Mouse (Mus musculus): ENCODE results near the gene Stard13.
A peak's percentile ranks its signal among the peaks of the same experiment; 100 is the strongest.

Stard13 gene

GRCm38 (mm10) chr5:151233400-151234031 is at the start of gene Stard13:
TSS of gene Stard13 (minus strand) at chr5:151233836.
- peak; percentile 70 for DNase-seq

GRCm38 (mm10) chr5:151279531-151279930 is 45.9 kb upstream of the Stard13 start:
- DNase-seq, result no peak

- no peak for DNase-seq
Observed at GRCm38 (mm10) chr5:151277927-151278326, 44.3 kb upstream of the Stard13 start.

GRCm38 (mm10) chr5:151275986-151276385 is 42.4 kb upstream of the Stard13 start:
- DNase-seq, result no peak

- DNase-seq, result no peak
Observed at GRCm38 (mm10) chr5:151274265-151274664, 40.6 kb upstream of the Stard13 start.

- DNase-seq, result no peak
Observed at GRCm38 (mm10) chr5:151270815-151271214, 37.2 kb upstream of the Stard13 start.

GRCm38 (mm10) chr5:151266896-151267634 is 33.4 kb upstream of the Stard13 start:
- no peak for DNase-seq

- DNase-seq, result no peak
Observed at GRCm38 (mm10) chr5:151261558-151261957, 27.9 kb upstream of the Stard13 start.

GRCm38 (mm10) chr5:151252213-151252612 is 18.6 kb upstream of the Stard13 start:
- no peak for DNase-seq

- no peak for DNase-seq
Observed at GRCm38 (mm10) chr5:151251656-151252055, 18.0 kb upstream of the Stard13 start.

- no peak for DNase-seq
Observed at GRCm38 (mm10) chr5:151248671-151249620, 15.3 kb upstream of the Stard13 start.

GRCm38 (mm10) chr5:151248084-151248483 is 14.4 kb upstream of the Stard13 start:
- no peak for DNase-seq

- DNase-seq, result peak; percentile 28
Observed at GRCm38 (mm10) chr5:151247115-151247875, 13.7 kb upstream of the Stard13 start.

GRCm38 (mm10) chr5:151246287-151246686 is 12.7 kb upstream of the Stard13 start:
- DNase-seq, result no peak

GRCm38 (mm10) chr5:151245571-151245970 is 11.9 kb upstream of the Stard13 start:
- no peak for DNase-seq

GRCm38 (mm10) chr5:151238730-151239129 is 5.1 kb upstream of the Stard13 start:
- DNase-seq, result no peak

GRCm38 (mm10) chr5:151236411-151236810 is 2.8 kb upstream of the Stard13 start:
- no peak for DNase-seq

- DNase-seq, result no peak
Observed at GRCm38 (mm10) chr5:151232576-151233299, 898 bp downstream of the Stard13 start.

- DNase-seq, result no peak
Observed at GRCm38 (mm10) chr5:151231861-151232260, 1.8 kb downstream of the Stard13 start.

GRCm38 (mm10) chr5:151231411-151231810 is 2.2 kb downstream of the Stard13 start:
- DNase-seq, result peak; percentile 26

GRCm38 (mm10) chr5:151230427-151230826 is 3.2 kb downstream of the Stard13 start:
- DNase-seq, result no peak

All from kidney, postnatal 10 days (tissue).